Mouse (Mus musculus) hindbrain, embryonic 10.5 days (tissue): ENCODE data around the gene Focad. TPM values are rescaled to one million over a fixed set of nuclear protein-coding genes. Genes with fewer than 3 reads are reported as not detected.
"Not testable (repeated sequence)": the region's sequence is repeated elsewhere in the genome, so short reads cannot be mapped to it uniquely, and the experiment has no call there.

ENCODE experiments used
- DNase-seq: peaks from one replicate; pipeline ENCODE4 v3.0.0-alpha.2; 2017; ENCODE audit warnings: low spot score
- H3K27ac ChIP-seq: fragments of 300-500 bp; sonication (generic); 2 replicates; pipeline ENCODE4 v1.5.1; 2016; ENCODE audit warnings: mild to moderate bottlenecking, moderate library complexity
- H3K27me3 ChIP-seq: fragments of 300-500 bp; sonication (generic); 2 replicates; pipeline ENCODE4 v1.6.1; 2016; ENCODE audit warnings: mild to moderate bottlenecking; ENCODE audit not compliant: poor library complexity, insufficient read depth, severe bottlenecking
- H3K36me3 ChIP-seq: fragments of 300-500 bp; sonication (generic); 2 replicates; pipeline ENCODE4 v1.6.1; 2016; ENCODE audit warnings: mild to moderate bottlenecking, moderate library complexity
- H3K4me1 ChIP-seq: fragments of 300-500 bp; sonication (generic); replicated peaks from 2 replicates; pipeline ENCODE4 v1.6.1; 2016; ENCODE audit warnings: mild to moderate bottlenecking
- H3K4me3 ChIP-seq: fragments of 300-500 bp; sonication (generic); 2 replicates; pipeline ENCODE4 v1.5.1; 2016; ENCODE audit warnings: mild to moderate bottlenecking, moderate library complexity
- H3K9me3 ChIP-seq: fragments of 300-500 bp; sonication (generic); 2 replicates; pipeline ENCODE4 v1.6.1; 2016; ENCODE audit warnings: mild to moderate bottlenecking, moderate library complexity
- WGBS: fragments of 180-500 bp; shearing (Covaris S2); methylation state at CpG from one replicate; pipeline ENCODE4 v1.1.7; 2016; 5-methylcytosine and 5-hydroxymethylcytosine counted together
- polyA plus RNA-seq: library from polyadenylated mRNA; unstranded; fragments of >200 nt; fragmentation: Nextera tagmentation; extraction: Ambion mirVana; gene quantifications from 2 replicates; pipeline ENCODE4 v1.2.1, GENCODE M21; 2016

The Focad gene
- polyA plus RNA-seq, 1 experiment from 2014 or later, result 15.1 TPM

DNA sequence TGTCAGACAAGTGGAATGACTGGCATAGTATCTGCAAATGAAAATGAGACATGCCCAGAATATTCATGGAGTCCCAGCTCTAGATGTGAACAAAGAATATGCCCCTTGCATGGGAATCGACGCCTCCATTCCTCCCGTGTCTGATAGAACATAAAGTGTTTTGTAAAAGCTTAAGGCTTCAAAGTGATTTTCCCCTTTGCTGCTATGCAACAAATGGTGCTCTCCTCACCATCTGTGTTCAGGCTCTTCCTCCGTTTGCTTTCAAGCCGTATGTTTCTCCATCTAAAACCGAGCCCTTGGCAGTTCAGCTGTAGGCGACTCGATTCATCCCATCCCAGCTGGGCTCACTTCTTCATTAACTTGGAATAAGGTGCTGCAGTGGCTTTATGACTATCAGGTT, 251.5 kb downstream of the Focad start:
- Histone ChIP-seq H3K9me3 (no peaks in the 10 kb centered on the region), H3K27me3 (no peaks in the 10 kb centered on the region), H3K36me3 (no peaks in the 10 kb centered on the region), H3K4me1 (peaks cover 10% of the 10 kb centered on the region; the same call in 1 of the 2 replicates), H3K27ac (no peak overlapping the region), H3K4me3 (no peak overlapping the region)
- 84% methylated on average over 8 of the region's 8 CpGs for WGBS
- no peak for DNase-seq

- WGBS, result 5% methylated on average over 4 of the region's 4 CpGs
- no peak overlapping the region for H3K27ac ChIP-seq
- H3K36me3 ChIP-seq, result no peaks in the 10 kb centered on the region
- no peak overlapping the region for H3K4me3 ChIP-seq
- no peaks in the 10 kb centered on the region for H3K27me3 ChIP-seq
- peaks cover 14% of the 10 kb centered on the region for H3K4me1 ChIP-seq
- DNase-seq, result peak; percentile 67
- no peaks in the 10 kb centered on the region for H3K9me3 ChIP-seq
These were observed 256.5 kb downstream of the Focad start for GRCm38 (mm10) chr4:88350910-88351309.

DNA sequence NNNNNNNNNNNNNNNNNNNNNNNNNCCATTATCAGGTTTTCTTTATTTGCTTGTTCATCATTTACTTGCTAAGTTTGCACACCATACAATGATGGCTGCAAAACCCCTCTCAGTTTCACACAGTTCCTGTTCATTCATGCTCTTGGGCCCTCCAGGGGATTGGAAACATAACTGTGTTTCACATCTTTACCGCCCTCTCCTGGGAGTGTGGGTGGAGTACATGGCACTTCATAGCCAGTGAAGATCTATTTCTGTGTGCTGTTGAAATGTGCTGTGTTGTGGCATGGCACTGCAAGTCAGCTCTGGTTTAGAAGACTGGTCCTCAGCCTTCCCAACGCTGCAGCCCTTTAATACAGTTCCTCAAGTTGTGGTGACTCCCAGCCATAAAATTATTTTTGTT, 262.2 kb downstream of the Focad start:
- Histone ChIP-seq H3K36me3 (peaks cover 6% of the 10 kb centered on the region; the same call in 1 of the 2 replicates), H3K27ac (peak overlapping the region; percentile 41; the same call in 1 of the 2 replicates), H3K9me3 (no peaks in the 10 kb centered on the region), H3K4me3 (no peak overlapping the region), H3K4me1 (peaks cover 14% of the 10 kb centered on the region), H3K27me3 (no peaks in the 10 kb centered on the region)
- 74% methylated on average over 2 of the region's 2 CpGs for WGBS
- DNase-seq, result peak; percentile 27

DNA sequence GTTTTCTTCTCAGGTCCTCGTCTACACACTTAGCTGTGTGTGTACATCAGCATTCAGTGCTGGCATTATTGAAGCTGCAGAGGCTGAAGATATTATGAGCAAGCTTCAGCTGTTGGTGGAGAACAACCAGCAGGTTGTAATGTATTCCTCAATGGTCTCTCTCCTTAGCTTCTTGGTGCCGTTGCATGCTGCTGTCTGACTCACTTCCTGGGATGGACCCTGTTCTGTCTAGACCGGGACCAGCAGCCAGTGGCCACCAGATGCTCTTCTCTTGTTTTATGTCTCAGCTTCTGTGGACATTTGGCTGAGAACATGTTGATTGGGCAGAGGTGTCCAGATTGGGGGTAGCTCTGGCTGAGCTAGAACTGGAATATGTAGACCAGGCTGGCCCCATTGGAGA, 263.0 kb downstream of the Focad start:
- DNase-seq, result no peak
- 82% methylated on average over 3 of the region's 3 CpGs for WGBS
- H3K4me3 ChIP-seq, result no peak overlapping the region
- no peaks in the 10 kb centered on the region for H3K9me3 ChIP-seq
- H3K27me3 ChIP-seq, result no peaks in the 10 kb centered on the region
- peaks cover 6% of the 10 kb centered on the region; the same call in 1 of the 2 replicates for H3K36me3 ChIP-seq
- peaks cover 14% of the 10 kb centered on the region for H3K4me1 ChIP-seq
- H3K27ac ChIP-seq, result no peak overlapping the region

DNA sequence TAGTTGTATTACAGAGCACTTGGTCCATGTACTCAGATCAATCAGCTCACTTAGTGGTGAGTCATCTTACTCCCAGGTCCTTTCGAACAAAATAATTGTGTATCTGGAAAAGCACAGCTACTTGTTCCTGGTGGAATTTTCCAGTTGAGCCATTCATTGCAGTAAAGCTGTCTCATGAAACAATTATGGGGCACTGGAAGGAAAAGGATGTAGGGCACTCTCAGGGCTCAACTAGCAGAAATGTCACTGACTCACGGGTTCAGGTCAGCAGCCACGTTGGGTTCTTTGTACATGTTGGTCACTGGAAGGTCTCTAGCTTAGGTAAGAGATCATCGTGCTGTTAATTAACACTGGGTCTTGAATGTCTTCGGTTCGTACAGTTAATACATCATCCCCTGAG, 275.5 kb downstream of the Focad start:
- H3K27ac ChIP-seq, result no peak overlapping the region
- no peak overlapping the region for H3K4me3 ChIP-seq
- 93% methylated on average over 6 of the region's 6 CpGs for WGBS

DNA sequence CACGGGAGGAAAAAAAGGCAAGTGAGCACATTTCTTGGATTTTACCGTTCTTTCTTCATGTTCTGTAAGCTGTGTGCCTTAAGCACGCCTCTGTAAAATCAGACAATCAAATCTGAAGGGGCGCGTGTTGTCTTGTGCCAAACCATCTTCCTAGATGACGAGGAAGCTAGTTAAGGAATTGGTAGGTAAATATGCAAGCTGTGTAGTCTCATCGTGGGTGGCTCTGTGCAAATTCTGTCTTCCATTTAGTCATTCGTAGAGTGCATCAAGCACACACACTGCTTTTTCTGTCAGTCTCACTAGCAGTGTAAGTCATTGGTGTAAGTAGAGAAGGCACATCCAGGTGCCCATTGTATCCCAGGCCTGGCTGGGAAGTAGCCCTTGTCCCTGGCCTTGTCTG, 276.4 kb downstream of the Focad start:
- no peaks in the 10 kb centered on the region; the same call in 1 of the 2 replicates for H3K36me3 ChIP-seq
- no peak overlapping the region for H3K4me3 ChIP-seq
- WGBS, result 93% methylated on average over 8 of the region's 8 CpGs
- peak overlapping the region; percentile 54 for H3K27ac ChIP-seq
- H3K9me3 ChIP-seq, result no peaks in the 10 kb centered on the region
- no peak for DNase-seq
- H3K4me1 ChIP-seq, result peaks cover 14% of the 10 kb centered on the region
- H3K27me3 ChIP-seq, result no peaks in the 10 kb centered on the region

More for the DNA sequence above, 275.5 kb downstream of the Focad start:
- Histone ChIP-seq H3K9me3 (no peaks in the 10 kb centered on the region), H3K4me1 (peaks cover 14% of the 10 kb centered on the region), H3K27me3 (no peaks in the 10 kb centered on the region), H3K36me3 (no peaks in the 10 kb centered on the region; the same call in 1 of the 2 replicates)
- DNase-seq, result no peak

DNA sequence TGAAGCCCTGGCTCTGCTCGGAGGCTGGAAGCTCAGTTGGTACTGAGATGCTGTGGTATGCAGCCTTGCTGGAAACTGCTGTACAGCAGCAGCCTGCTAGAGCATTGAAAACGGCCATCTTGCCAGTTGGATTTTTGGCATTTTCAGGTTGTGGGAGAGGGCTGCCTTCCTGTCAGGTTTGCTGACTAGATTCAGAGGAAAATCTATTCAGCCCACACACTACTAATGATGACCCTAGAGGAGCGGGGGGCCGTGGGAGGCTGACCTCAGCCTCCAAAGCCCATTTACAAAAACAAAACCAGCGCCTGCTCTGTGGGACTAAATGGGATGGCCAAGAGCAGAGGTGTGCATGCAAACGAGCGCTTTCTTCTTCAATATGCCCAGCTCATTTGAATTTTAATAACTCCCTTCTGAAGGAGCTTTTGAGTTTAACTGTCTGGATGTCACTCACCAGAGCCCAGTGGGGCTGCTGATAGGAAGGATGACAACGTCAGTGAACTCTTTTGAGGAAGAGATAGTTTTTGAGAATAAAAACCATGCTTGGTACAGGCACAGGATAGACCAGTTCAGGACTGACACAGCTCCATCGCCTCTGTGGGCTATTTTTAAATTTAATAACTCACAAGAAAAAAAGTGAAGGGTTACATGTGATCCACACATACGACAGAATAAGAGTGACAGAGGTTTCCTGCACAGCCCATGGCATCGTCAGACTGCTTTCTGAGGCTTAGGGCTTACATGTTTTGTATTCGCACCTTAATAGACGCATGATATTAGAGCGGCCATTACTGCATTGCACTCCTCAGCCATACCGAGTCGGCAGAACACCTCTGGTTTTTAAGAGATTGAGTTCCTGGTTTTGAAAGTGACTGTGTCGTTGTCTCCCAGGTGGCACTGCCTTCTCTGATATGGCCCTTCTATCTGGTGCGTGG, 278.1 kb downstream of the Focad start:
- Histone ChIP-seq H3K27me3 (no peaks in the 10 kb centered on the region), H3K9me3 (no peaks in the 10 kb centered on the region), H3K4me3 (no peak overlapping the region), H3K27ac (peak overlapping the region; percentile 76), H3K36me3 (no peaks in the 10 kb centered on the region; the same call in 1 of the 2 replicates), H3K4me1 (peaks cover 14% of the 10 kb centered on the region)
- DNase-seq, result peak; percentile 40
- 61% methylated on average over 18 of the region's 18 CpGs for WGBS

GRCm38 (mm10) chr4:88390036-88390435, 295.6 kb downstream of the Focad start:
- H3K36me3 ChIP-seq, result 0 out of 2 replicates have a peak, but pooled peaks cover 11% of the 10 kb centered on the region
- H3K27ac ChIP-seq, result no peak overlapping the region
- no peak overlapping the region for H3K4me3 ChIP-seq
- no peaks in the 10 kb centered on the region for H3K27me3 ChIP-seq
- H3K9me3 ChIP-seq, result no peaks in the 10 kb centered on the region
- DNase-seq, result no peak
- 77% methylated on average over 1 of the region's 1 CpGs for WGBS
- no peaks in the 10 kb centered on the region for H3K4me1 ChIP-seq

DNA sequence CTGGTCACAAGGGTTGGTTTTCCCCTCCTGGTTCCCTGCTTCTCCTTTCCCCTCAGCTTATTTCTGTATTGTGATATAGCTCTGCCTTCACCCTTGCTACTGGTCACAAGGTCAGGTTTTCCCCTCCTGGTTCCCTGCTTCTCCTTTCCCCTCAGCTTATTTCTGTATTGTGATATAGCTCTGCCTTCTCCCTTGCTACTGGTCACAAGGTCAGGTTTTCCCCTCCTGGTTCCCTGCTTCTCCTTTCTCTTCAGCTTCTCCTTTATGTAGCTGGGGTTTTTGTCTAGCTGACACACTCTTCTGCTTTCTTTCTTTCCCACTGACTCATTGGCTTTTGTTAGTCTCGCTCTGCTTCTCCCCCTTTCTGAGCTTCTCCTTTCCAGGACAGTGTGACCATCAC, 296.2 kb downstream of the Focad start:
- not testable (repeated sequence) for H3K27ac ChIP-seq, H3K9me3 ChIP-seq, H3K27me3 ChIP-seq, DNase-seq, H3K4me3 ChIP-seq, H3K4me1 ChIP-seq
- 0 out of 2 replicates have a peak, but pooled peaks cover 11% of the 10 kb centered on the region for H3K36me3 ChIP-seq
- WGBS, result 60% methylated on average over 1 of the region's 1 CpGs

DNA sequence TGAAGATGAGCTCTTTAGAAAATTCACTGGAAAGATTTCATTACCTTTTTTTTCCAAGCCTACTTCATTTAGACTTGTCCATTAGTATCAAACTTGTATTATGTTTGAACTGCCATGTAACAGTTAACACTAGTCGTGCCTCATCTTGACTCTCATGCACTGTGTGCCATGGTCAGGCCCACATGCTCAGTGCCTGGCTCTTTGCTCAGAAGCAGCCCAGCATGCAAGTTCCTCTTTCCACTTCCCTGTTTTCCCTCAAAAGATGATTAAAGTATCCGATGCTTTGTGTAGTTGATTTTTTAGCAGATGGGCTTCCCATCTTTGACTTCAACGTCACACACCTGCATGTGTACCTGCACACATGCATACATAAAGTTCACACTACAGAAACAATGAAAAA, 301.3 kb downstream of the Focad start:
- WGBS, result 91% methylated on average over 3 of the region's 3 CpGs
- Histone ChIP-seq H3K27me3 (no peaks in the 10 kb centered on the region), H3K9me3 (no peaks in the 10 kb centered on the region), H3K4me1 (no peaks in the 10 kb centered on the region), H3K36me3 (0 out of 2 replicates have a peak, but pooled peaks cover 11% of the 10 kb centered on the region), H3K4me3 (no peak overlapping the region), H3K27ac (no peak overlapping the region)
- DNase-seq, result no peak

- Histone ChIP-seq H3K27me3 (no peaks in the 10 kb centered on the region), H3K27ac (no peak overlapping the region), H3K9me3 (no peaks in the 10 kb centered on the region), H3K4me1 (no peaks in the 10 kb centered on the region), H3K4me3 (no peak overlapping the region), H3K36me3 (0 out of 2 replicates have a peak, but pooled peaks cover 9% of the 10 kb centered on the region)
- no peak for DNase-seq
- 87% methylated on average over 6 of the region's 6 CpGs for WGBS
These were observed 302.6 kb downstream of the Focad start for GRCm38 (mm10) chr4:88396995-88397521.

DNA sequence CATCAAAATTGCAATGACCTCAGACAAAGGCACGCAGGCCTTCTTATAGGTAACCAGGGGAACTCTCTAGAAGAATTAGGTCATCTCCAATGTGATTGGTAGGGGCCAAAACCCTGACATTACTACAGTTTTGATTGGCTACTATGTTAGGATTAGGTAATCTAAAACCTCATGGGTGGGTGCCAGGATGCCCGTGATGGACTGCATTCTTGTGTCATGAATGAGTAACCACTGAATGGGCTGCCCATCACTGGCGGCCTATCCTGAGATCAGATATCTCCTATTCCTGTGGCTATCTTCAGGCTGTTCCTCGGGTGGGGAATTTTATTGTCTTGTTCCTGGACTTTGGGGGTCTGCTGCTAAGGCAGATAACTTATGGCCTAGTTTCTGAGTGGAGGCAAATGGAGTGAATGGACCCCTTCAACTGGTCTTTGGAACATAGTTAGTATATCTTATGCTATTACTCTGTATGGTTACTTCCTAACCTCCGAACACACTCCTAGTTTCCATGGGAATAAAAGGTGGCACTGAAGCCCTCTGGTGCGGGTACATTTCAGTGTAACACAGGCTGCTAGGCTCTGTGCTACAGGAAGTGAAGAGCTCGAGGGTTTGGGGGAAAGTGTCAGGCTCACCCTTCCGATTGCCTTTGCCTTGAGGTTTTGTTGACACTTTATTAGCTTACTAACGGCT, 306.0 kb downstream of the Focad start:
- H3K9me3 ChIP-seq, result no peaks in the 10 kb centered on the region
- H3K4me1 ChIP-seq, result no peaks in the 10 kb centered on the region
- 85% methylated on average over 9 of the region's 9 CpGs for WGBS
- H3K27me3 ChIP-seq, result no peaks in the 10 kb centered on the region
- H3K4me3 ChIP-seq, result no peak overlapping the region
- no peaks in the 10 kb centered on the region for H3K36me3 ChIP-seq
- H3K27ac ChIP-seq, result no peak overlapping the region
- DNase-seq, result no peak

GRCm38 (mm10) chr4:88400992-88401313, 306.5 kb downstream of the Focad start:
- Histone ChIP-seq H3K36me3 (no peaks in the 10 kb centered on the region), H3K4me3 (no peak overlapping the region), H3K9me3 (no peaks in the 10 kb centered on the region), H3K27ac (no peak overlapping the region), H3K27me3 (no peaks in the 10 kb centered on the region), H3K4me1 (no peaks in the 10 kb centered on the region)
- DNase-seq, result no peak
- 89% methylated on average over 7 of the region's 7 CpGs for WGBS
